Comparison of ENCODE assay signal across 21 mouse cellular contexts in the genomic region with DNA sequence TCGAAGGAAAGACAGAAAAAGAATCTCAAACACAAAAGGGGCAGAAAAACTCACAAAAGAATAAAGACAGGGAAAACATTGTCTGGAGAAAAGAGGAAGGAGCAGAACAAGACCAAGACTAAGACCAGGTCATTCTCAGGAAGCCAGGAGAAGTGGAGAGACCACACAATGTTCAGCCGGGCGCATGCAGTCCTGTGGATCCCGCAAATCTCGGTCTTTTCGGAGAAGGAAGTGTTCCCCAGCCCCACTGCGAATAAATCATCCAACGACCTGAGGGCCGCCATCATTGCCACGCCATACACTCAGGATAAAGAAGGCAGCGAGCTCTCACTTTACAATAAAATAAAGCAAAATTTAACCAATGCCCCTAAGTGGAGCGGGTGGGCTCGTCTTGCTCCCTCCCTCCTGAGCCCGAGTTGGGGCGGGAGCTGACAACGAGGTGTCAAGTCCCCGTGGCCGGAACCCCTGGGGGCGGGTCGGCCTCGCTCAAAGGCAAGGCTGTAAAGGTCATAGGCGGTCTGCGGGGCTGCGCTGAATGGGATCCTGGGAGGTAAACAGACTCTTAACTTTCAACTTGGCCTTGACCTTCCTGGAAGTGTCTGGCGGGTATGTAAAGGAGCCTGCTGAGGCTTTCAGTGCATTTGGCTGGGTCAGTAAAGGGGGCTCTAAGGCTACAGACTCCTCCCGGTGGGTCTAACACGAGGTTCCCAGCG. TPM values are rescaled to one million over a fixed set of nuclear protein-coding genes. Genes with fewer than 3 reads are reported as not detected.
DNase-seq lines count a peak whose midpoint lies in the region; ATAC-seq lines count a peak whose summit lies in the region.
"Had no signal": no experiment of that assay in that cellular context is flagged by ENCODE, and none has a peak within 500 bp of the region (broad histone marks: within the 10 kb centered on the region; RNA-seq: fewer than 3 reads in every experiment).

No protein-coding gene starts in this region.

- H3K4me3 ChIP-seq in kidney, embryonic 16.5 days (ENCODE audit: low read length), result 0 out of 2 replicates have a peak overlapping the region, but pooled peaks have one; percentile 2
- no peak overlapping the region; the same call in 1 of the 2 replicates for H3K4me3 ChIP-seq in neural tube, embryonic 11.5 days (ENCODE audit: low read depth, low read length)
- no peak overlapping the region for H3K4me3 ChIP-seq in forebrain, embryonic 16.5 days (replicated peaks; ENCODE audit: low read length)
- H3K4me3 ChIP-seq: embryonic facial prominence, embryonic 15.5 days; layer of hippocampus, adult 2 months had no signal

- no peaks in the 10 kb centered on the region for H3K36me3 ChIP-seq in kidney, embryonic 16.5 days (ENCODE audit: insufficient read depth, low read length)
- H3K36me3 ChIP-seq in neural tube, embryonic 11.5 days (ENCODE audit: control insufficient read depth, insufficient read depth, low read length), result no peaks in the 10 kb centered on the region
- H3K36me3 ChIP-seq in forebrain, embryonic 16.5 days (ENCODE audit: control insufficient read depth, insufficient read depth), result no peaks in the 10 kb centered on the region
- H3K36me3 ChIP-seq: embryonic facial prominence, embryonic 15.5 days had no signal

- ATAC-seq in kidney, embryonic 16.5 days (ENCODE audit: low FRiP score, low TSS enrichment), result no peak
- no peak for ATAC-seq in neural tube, embryonic 11.5 days (ENCODE audit: insufficient read depth, low FRiP score, low TSS enrichment)
- ATAC-seq in forebrain, embryonic 16.5 days, result no peak
- ATAC-seq: hindbrain, embryonic 16.5 days; intestine, postnatal 0 days had no signal

- no peak overlapping the region for H3K9ac ChIP-seq in kidney, embryonic 16.5 days (replicated peaks; ENCODE audit: low read length)
- H3K9ac ChIP-seq in neural tube, embryonic 11.5 days (ENCODE audit: low read length), result no peak overlapping the region
- H3K9ac ChIP-seq in forebrain, embryonic 16.5 days (replicated peaks; ENCODE audit: low read depth, low read length), result no peak overlapping the region
- H3K9ac ChIP-seq: embryonic facial prominence, embryonic 15.5 days had no signal

- H3K4me1 ChIP-seq in kidney, embryonic 16.5 days (ENCODE audit: insufficient read depth, low read length), result 0 out of 2 replicates have a peak, but pooled peaks cover 11% of the 10 kb centered on the region
- H3K4me1 ChIP-seq in neural tube, embryonic 11.5 days (ENCODE audit: control insufficient read depth, insufficient read depth, low read length), result peaks cover 8% of the 10 kb centered on the region; the same call in 1 of the 2 replicates
- no peaks in the 10 kb centered on the region for H3K4me1 ChIP-seq in forebrain, embryonic 16.5 days (replicated peaks; ENCODE audit: control insufficient read depth, insufficient read depth, low read length)

- DNase-seq in kidney, postnatal 36 days, result no peak
- peak; percentile 99 for DNase-seq in ES-CJ7 (ENCODE audit: low read depth, low spot score)
- DNase-seq in WW6 (ENCODE audit: low read depth, low spot score), result peak; percentile 81
- peak; percentile 54 for DNase-seq in neural tube, embryonic 11.5 days (ENCODE audit: low spot score)
- no peak for DNase-seq in cerebellum, postnatal 36 days
- DNase-seq: cerebellum, adult 2 months; heart, postnatal 14 days; kidney, postnatal 10 days; lung, adult 2 months; right cerebral cortex, postnatal 25 days; thymus, adult 2 months had no signal

- H3K27me3 ChIP-seq in kidney, embryonic 16.5 days (ENCODE audit: insufficient read depth, low read length), result peaks cover 98% of the 10 kb centered on the region
- peaks cover 98% of the 10 kb centered on the region for H3K27me3 ChIP-seq in neural tube, embryonic 11.5 days (ENCODE audit: control insufficient read depth, insufficient read depth, low read length)
- peaks cover 96% of the 10 kb centered on the region for H3K27me3 ChIP-seq in forebrain, embryonic 16.5 days (replicated peaks; ENCODE audit: control insufficient read depth, insufficient read depth, low read length)

- under 1% methylated on average over 28 of the region's 28 CpGs for WGBS in kidney, embryonic 16.5 days
- WGBS in neural tube, embryonic 11.5 days, result under 1% methylated on average over 28 of the region's 28 CpGs
- under 1% methylated on average over 28 of the region's 28 CpGs for WGBS in forebrain, embryonic 16.5 days

- no peaks in the 10 kb centered on the region for H3K9me3 ChIP-seq in kidney, embryonic 16.5 days (ENCODE audit: low read length)
- H3K9me3 ChIP-seq in neural tube, embryonic 11.5 days (ENCODE audit: control insufficient read depth, low read length), result no peaks in the 10 kb centered on the region
- H3K9me3 ChIP-seq in forebrain, embryonic 16.5 days (ENCODE audit: control insufficient read depth, low read length), result no peaks in the 10 kb centered on the region
- H3K9me3 ChIP-seq: embryonic facial prominence, embryonic 15.5 days had no signal

- H3K4me2 ChIP-seq in kidney, embryonic 16.5 days (replicated peaks; ENCODE audit: low read depth, low read length), result no peak overlapping the region
- H3K4me2 ChIP-seq in neural tube, embryonic 11.5 days (ENCODE audit: low read depth), result 0 out of 2 replicates have a peak overlapping the region, but pooled peaks have one; percentile 9
- no peak overlapping the region for H3K4me2 ChIP-seq in forebrain, embryonic 16.5 days (ENCODE audit: low read length)
- H3K4me2 ChIP-seq: embryonic facial prominence, embryonic 15.5 days; heart, embryonic 11.5 days had no signal

- H3K27ac ChIP-seq in kidney, embryonic 16.5 days (ENCODE audit: low read length), result no peak overlapping the region
- H3K27ac ChIP-seq in neural tube, embryonic 11.5 days (ENCODE audit: low read depth, low read length), result no peak overlapping the region
- no peak overlapping the region for H3K27ac ChIP-seq in forebrain, embryonic 16.5 days (ENCODE audit: low read length)
- H3K27ac ChIP-seq: embryonic facial prominence, embryonic 15.5 days; layer of hippocampus, adult 2 months had no signal

RNA-seq across cellular contexts. Expression of a gene that starts 4.2 kb away (rescaled TPM):
- not detected in 2 replicates for polyA plus RNA-seq in kidney, embryonic 16.5 days (2015; fragmentation: Nextera tagmentation; extraction: Ambion mirVana)
- polyA plus RNA-seq in neural tube, embryonic 11.5 days (2014; fragmentation: Nextera tagmentation; extraction: Ambion mirVana), result 0.33 and 0.35 TPM in 2 replicates
- polyA plus RNA-seq in forebrain, embryonic 16.5 days (2015; fragmentation: Nextera tagmentation; extraction: Ambion mirVana), result 0.13 TPM in 1 of 2 replicates, not detected in the other
- polyA plus RNA-seq: cerebellum, adult 2 months; embryonic facial prominence, embryonic 15.5 days; heart, embryonic 11.5 days; hindbrain, embryonic 16.5 days; intestine, postnatal 0 days; lung, adult 2 months; spleen, adult 2 months; stomach, embryonic 14.5 days had no signal

RNA-seq across cellular contexts. Expression of a gene that starts 56.4 kb away (rescaled TPM):
- polyA plus RNA-seq in kidney, embryonic 16.5 days (2015; fragmentation: Nextera tagmentation; extraction: Ambion mirVana), result not detected in 2 replicates
- not detected in 2 replicates for polyA plus RNA-seq in neural tube, embryonic 11.5 days (2014; fragmentation: Nextera tagmentation; extraction: Ambion mirVana)
- polyA plus RNA-seq in forebrain, embryonic 16.5 days (2015; fragmentation: Nextera tagmentation; extraction: Ambion mirVana), result 0.09 and 0.11 TPM in 2 replicates
- polyA plus RNA-seq: heart, embryonic 11.5 days; liver, adult 2 months; spleen, adult 2 months had no signal

Comparison
In these comparisons a context has a peak if more than half of its experiments do, and no peak if none do; other contexts are left out.
1. DNase-seq: peak in ES-CJ7 (single experiment), WW6 (single experiment) and neural tube, embryonic 11.5 days (single experiment); none in kidney, postnatal 36 days (0 of 2) and cerebellum, postnatal 36 days (0 of 2).